Mouse (Mus musculus) ovary, postnatal 36 days (tissue): Measurements from ENCODE around the gene Rora.
"Not testable (repeated sequence)": the region's sequence is repeated elsewhere in the genome, so short reads cannot be mapped to it uniquely, and the experiment has no call there.

ENCODE experiments used
- DNase-seq: peaks from one replicate; pipeline ENCODE4 v3.0.0; 2022; ENCODE audit warnings: low spot score, mixed read lengths

Rora gene

DNA sequence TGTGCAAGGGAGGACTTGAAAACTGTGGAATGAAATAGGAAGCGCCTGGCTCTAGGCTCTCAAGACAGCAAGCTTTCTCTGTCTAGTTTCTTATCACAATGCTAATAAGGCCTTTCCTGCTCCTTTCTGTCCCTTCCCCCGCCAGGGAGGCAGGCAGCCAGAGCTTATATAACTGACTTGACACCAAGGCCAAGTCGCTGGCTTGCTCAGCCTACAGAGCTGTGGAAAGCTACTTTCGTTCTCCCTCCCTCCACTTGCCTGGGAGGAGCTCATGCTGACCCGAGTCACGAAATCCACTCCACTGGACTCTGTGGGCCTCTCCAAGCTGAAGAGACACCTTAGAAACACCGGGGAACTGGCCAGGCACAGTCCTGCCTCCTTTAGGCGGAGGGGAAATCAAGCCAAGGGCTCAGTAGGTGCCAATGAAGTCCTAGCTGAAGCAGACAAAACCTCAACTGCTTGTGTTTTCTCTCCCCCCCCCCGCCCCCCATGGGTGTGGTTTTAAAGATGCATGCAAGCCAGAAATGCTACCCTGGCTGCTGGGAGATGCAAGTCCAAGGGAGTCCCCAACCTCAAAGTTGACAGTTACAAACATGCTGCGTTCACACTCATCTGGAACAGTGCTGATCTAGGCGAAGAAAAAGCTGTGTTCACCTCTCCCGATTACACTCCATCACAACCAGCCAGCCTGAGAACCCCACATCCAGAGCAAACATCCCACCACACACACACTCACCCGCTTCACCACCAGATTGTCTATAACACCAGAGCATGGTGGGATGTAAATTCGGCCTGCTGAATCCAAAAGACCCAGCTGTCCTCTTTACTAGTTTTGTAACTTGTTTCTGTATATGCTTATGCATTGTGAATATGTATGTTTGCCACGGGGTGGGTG is 438.8 kb downstream of the Rora start:
- DNase-seq = peak; percentile 88

DNA sequence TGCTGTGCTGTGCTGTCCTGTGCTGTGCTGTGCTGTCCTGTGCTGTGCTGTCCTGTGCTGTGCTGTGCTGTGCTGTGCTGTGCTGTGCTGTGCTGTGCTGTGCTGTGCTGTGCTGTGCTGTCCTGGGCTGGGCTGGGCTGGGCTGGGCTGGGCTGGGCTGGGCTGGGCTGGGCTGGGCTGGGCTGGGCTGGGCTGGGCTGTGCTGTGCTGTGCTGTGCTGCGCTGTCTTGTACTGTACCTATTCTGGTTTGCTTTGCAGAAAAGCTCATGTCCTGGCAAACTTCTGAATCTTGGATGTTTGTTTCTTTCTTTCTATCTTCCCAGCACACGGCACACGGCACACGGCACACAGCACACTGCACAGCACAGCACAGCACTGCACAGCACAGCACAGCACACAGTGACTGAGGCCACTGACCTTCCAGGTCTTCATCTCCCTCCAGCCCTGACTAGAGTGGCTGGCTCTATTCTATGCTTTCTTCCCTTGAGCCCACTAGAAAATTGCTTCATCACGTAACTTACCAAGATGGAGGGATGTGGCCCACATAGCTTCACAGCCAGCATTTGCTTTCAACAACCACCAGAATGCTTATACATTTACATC is 446.7 kb downstream of the Rora start:
- DNase-seq = not testable (repeated sequence)

DNA sequence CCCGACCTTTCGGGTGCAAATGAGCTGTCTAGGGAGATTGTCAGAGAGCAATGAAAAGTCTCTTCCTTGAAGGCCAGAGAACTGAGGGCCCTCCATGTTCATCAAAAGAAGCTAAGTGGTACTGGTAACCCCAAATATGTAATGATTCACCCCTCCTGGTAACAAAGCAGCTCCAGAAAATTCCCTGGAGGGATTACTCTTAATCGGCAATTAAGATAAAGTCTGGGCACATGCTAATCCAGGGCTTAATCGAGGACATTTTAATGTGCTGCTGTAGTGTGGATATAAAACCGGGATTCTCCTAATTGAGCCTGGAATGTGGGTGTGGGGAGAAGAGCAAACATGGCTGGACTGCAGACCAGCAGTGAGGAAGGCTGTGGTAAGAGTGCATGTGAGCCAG is 450.7 kb downstream of the Rora start:
- DNase-seq = no peak

DNA sequence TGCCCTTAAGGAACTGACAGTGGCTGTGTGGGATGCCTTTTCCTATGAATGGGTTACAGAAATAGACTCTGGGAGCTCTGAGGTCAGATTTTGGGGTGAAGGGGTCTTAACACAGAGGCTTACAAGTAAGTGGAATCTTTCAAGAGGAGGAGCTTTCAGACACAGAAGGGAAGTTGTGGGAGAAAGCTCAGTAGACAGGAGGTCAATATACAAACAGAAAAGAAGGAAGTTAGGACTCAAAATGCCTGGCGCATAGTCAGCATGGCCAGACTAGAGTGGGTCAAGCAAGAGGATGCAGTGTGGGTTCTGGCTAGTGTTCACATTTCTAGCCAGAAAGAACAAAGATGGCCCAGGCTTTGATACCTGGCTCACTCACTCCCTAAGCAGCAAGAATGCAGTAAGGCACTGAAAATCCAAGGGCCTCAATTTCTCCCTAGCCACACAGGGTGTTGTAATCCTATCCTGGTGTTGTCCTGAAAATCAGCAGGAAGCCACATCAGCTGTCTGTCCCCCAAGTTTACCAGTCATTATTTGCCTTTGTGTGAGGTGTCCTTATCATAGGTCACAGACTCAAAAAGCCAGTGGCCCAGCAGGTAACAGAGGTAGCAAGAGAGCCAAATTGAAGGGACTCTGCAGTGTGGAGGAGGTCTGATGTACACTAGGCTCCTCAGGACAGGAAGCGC is 456.2 kb downstream of the Rora start:
- DNase-seq = no peak

DNA sequence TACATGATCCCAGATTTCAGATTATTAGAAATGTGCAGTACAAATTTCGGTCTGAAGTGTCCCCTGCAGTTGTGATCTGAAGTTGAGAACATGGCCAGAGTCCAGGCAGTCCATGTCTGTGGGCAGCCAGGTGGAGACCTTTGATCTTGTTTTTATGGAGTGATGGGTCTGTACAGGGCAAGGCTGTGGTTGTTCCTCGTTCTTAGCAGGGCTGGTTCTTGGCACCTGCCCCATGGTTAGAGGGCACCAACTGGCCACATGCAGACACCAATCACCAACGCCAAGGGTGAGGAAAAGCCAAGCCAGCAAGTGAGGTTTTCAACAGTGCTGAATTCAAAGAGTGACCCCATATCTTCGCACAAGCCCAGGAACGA is 456.7 kb downstream of the Rora start:
- DNase-seq = no peak

DNA sequence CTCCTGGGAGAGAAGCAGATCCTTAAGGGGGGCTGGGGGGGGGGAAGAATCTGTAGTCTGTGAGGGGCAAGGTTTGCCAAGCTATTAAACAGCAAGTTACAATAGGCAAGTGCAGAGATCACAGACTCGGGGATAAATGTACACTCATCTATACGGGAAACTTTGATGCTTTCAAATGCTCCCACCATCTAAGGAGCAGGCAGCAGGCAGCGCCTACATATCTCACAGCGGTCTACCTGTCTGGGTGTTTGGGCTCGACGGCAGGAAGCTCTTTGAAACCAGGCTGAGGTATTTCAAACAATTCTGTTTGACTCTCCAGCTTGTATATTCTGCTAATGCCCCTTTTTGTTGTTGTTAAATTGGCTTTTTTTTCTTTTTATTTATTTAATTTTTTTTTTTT is 457.1 kb downstream of the Rora start:
- DNase-seq = no peak

DNA sequence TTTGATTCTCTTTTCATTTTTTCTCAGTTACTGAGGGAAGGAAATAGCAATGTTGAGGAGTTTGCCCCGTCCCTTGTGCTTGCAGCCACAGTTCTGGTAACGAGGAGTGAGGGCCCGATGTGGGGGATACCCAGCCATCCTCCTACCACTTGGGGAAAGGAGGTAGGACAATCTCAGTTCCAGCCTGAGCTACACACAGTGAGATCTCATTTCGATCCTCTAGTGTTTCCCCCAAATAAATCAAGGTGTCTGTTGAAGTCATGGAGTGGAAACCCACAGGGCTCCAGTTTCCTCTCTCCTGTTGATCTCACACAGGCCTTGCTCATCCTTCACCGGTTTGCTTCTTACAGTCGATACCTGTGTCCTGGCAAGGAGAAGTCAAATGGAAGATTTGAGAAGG is 458.0 kb downstream of the Rora start:
- no peak for DNase-seq

DNA sequence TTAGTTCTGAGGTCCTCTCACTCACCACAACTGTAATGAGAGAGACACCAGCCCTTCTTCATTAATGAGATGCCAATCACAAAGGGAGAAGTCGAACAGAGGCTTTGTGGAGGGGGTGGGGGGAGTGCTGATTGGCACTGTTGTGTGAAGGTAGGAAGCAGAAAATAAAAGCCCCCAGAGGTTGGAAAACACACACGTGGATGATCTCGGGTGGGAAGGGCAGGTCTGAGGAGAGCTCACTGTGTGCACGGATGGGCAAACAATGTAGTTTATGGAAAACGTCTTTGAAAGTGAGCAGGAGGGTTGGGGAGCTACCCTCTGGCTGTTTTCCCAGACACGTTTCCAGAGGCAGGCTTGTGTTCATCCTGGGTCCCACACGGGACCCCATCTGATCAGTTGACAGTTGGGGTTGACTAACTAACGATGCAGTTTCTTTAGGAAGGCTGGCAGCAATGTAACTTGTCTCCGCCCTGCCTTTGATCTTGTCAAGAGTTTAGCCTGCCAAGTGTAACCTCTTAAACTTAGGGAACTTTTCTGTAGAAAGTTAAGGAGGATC is 460.9 kb downstream of the Rora start:
- no peak for DNase-seq

DNA sequence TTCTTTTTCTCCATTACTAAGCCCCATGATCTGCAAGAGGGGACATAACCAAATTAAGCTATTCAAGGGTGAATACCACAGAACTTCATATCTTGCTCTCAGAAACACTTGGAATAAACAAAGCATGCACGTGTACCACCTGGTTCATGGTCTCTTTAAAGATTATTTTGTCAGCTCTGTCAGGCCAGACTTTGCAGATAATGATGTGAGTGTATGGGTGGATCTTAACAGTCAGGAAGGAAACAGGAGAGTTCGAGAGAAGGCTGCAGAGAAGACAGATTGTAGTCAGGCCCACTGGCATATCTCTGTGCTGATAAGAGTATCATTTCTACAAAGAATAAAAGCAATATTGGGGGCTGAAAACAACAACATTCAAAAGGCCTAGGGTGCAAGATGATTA is 463.2 kb downstream of the Rora start:
- no peak for DNase-seq

DNA sequence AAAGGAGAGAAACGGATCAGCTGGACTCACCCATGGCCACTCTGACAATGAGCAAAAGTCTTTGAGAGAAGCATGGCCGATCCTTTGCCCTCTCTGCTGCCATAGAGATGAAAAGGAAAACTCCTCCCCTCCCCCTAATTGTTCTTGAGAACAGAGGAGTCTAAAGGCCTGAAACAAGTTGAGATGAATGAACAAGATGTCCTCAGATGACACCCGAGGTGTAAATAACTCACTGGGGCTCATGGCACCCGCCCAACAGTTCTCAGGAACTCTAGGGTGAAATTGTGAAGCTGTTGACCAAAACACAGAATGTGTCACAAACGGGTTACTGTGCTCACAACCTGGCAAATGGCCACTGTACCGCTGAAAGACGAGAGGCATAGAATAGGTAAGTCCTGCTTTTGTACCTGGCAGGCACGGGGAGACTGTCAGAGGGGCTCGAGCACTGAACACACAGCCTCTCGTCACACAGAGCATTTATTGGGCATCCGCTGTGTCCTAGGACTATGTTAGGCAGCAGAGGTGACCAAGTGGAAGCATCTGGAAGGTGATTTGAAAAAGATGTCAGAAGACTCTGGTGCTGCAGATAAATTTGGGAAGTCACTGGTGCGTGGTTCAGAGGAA is 467.6 kb downstream of the Rora start:
- no peak for DNase-seq

DNA sequence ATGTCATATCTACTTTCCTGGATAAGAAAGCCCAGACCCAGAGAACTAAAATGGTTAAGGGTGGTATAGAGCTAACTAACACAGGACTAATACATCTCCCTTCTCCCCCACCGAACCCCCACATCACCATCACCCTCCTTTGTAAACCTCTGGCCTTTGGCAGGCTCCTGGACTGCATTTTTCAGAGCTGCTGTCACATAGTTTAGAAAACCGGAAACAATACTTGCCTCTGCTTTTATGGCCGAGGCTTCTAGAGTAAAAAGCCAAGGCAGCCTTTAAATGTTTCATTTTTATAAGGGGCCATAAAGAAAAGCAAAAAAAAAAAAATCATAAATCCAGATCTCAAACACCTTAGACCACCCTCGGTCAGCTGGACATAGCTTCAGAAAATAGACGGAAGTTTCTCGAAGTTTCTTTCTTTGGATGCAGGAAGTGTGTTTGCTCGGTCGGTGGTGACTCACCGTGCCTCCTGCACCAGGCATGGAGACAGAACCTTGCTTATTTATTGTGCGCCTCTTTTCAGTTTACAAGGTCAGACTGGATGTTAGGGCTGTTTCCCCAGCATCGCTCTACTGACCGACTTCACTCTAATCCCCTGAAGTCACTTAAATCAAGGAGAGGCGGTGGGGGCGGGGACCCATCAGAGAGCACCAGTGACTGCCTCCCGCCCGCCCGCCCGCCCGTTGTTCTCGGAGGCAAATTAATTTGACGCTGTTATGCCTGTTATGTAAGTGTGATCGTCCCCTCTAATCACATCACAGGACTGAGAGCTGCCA is 471.6 kb downstream of the Rora start:
- peak; percentile 38 for DNase-seq

DNA sequence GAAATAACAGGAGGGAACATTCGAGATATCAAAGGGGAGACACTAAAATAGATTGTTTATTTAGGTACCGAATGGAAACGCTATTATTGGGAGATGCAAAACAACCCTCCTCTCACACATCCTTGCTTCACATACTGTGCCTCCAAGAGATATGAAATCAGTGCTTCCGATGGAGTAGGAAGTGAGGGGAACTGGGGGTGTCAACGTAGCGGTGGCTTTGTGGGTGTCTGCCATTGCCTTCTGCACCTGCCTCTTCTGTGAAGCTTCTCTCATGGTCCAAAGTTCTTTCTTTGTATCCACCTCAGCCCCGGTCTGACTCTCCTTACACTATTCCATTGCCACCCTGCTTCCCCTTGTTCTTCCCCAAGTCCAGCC is 472.2 kb downstream of the Rora start:
- no peak for DNase-seq

DNA sequence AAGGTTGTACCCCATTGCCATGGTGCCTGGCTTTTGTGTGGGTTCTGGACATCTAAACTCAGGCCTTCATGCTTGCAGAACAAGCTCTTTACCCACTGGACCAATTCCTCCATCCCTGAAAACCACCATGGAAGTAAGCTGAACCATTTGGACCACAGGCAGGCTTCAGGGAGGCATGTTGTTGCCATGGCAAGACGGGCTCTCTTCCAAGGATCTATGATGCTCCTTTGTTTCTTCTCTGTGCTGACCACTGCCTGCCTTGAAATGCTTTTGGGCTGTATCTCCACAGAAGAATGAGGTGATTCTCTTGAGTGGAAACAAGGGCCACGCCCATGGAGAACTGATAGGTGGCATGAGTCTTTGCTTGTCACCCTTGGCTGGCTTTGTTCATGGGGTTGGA is 473.0 kb downstream of the Rora start:
- DNase-seq = no peak

DNA sequence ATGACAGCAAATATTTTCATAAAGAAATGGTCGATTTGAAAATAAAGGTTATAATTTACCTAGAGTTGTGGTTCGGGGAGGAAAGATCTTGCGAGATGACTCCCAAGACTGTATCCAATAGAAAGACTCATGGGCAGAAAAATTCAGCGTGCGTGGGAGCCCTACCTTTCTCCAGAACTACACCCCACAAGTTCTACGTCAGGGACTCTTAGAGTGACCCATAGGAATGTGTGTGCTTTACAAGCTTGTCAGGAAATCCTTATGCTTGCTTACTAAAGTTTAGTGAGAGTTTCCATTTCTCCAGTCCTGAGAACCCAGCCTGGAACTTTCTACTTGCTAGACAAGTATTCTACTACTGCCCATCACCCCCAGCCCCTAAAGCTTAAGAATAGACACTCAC is 474.7 kb downstream of the Rora start:
- DNase-seq = no peak

DNA sequence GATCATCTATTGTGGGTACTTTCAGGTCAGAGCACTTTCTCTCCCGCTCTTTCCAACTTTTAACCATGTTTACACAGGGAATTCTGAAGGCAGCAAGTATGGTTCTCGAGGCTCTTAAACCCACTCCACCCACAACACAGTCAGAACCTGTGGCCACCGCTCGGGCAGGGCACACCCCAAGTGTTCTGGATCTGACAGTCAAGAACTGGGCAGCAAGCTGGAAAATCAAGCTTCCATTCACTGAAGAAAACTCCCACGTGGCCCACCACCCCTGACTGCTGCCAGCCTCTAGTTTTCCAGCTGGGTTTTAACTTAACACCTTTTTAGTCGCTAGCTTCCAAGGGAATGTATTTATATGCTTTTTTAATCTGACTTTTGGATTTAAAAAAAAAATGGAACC is 479.4 kb downstream of the Rora start:
- no peak for DNase-seq

DNA sequence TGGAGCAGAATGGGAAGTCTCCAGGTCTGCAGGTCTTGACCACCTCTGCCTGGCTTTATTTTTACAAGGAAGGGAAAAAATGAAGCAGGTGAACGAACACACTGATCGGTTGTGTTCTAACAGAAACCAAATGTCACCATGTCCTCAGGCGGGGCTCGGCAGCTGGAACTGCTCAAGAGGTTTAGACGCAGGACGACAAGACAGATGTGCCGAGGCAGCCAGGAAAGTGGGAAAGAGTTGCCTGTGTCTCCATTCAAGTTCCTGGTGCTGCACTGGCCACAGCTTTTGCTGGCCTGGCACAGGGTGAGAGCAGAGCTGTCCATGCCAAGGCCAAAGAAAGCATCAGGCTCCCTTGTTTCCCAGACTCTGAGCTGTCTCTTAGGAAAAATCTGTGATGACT is 480.1 kb downstream of the Rora start:
- DNase-seq = no peak

DNA sequence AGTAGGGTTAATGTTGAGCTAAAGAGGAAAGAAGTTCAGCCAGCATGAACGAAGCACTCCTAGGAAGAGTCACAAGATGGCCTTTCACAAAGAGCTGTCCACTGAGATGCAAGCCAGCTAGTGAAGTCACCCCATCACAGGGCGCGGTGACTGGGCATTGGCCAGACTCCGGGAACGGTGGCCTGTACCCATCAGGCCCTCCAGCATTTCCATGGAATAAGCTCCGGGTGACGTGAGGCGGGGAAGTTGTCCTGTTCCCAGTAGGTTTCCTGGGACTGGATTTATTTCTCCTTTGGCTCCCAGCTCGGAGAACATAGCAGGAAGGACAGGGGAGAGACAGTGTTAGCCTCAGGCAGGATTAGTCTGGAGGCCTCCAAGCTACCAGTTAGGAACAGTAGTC is 481.0 kb downstream of the Rora start:
- DNase-seq = no peak

DNA sequence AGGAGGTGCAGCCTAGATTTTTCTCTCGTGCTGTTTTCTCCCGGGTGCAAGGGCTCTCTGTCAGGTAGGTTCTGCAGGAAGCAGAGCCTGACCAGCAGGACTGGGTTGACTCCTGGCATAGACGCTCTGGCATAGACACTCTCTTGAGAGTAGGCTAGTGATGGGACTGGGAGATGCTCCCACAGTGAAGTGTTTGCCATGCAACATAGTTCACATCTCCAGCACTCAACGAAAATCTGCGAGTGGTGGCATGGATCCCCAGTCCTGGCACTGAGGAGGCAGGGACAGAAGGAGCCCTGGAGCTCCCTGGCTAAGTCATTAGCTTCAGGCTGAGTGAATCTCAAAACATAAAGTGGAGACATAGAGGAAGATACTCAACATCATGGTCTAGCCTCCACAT is 483.2 kb downstream of the Rora start:
- no peak for DNase-seq

DNA sequence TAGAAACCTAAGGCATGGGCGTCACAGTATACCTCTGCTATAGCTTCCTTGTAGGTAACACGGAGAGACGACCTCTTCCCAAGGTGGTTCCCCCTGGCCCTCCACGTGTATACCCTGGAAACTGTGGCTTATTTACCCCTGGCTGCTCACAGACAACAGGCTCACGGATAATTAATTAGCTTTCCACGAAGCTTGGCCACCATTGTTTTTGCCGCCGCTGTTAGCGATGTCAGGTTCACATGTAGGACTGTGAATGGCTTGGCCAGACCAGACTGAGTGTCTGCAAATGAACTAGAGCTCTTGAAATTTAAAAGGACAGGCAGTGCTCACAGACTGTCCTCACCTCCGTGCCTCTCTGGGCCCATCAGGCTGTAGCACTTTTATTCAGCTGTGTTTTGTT is 483.8 kb downstream of the Rora start:
- no peak for DNase-seq

DNA sequence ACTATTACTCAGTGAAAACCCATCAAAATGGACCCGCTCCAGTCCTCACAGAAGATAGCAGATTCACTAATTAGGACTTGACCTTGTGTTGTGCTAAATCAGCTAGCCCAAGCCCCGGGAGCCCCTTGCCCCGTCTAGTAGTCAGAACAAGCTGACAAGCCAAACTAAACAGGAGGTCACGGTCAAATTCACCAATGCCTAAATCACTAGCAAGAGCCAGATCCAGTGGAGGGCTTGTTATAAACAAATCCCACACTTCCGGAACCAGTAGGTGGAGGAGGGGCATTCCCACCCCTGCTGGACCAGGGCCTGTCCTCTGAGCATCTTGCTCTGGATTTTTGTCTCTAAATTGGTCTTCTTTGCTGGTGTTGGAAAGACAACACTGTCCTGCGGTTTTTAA is 486.6 kb downstream of the Rora start:
- no peak for DNase-seq

DNA sequence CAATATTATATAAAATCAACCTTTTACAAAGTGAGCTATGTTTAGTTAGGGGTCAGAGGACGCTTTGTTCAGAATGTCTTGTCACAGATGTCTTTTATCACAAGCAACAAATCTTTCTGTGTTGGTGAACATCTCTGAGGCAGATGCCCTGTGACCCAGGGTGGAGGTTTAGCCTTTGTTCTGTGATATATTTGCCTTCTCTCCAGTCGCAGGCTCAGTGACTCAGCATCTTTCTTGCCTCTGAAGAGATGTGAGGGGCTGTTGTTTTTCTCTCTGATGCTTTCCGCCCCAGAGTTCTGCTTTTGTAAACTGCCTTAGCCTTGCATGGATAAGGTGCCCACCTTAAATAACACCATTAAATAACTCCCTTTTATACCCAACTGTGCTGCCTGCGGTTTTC is 488.3 kb downstream of the Rora start:
- no peak for DNase-seq

DNA sequence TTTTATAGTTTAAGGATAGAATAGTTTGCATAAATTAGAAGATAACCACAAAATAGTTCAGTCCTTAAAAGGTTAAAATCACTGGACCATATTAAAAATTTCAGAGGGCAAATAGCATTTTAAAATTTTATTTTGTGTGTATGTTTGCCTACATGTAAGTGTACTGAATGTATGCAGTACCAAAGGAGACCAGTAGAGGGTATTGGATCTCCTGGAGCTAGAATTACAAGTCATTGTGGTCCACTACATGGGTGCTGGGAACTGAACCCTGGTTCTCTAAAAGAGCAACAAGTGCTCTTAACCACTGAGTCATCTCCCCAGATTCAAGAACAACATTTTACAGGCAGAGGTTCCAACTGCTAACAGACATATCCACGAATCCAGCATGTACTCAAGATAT is 493.4 kb downstream of the Rora start:
- no peak for DNase-seq
